Mouse (Mus musculus): ENCODE results near the gene Klhl35.

DNA sequence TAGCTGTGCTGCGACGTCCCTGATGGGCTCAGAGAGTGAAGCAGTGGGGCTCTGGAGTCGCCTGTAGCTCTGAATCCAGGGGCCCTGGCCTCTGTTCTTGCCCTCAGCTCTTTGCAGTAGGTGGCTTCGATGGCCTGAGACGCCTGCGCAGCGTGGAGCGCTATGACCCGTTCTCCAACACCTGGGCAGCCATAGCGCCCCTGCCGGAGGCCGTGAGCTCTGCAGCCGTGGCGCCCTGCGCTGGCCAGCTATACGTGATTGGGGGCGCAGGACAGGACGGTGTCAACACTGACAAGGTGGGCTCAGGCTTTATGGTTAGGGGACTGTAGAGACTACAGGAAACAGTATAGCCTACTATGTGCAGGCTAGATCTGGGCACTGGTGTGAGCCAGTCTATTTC is 5.8 kb downstream of the Klhl35 start:
- TF ChIP-seq CTCF (IDR thresholded peaks at IDR 0.05; ENCODE audit: low read depth, low read length) (no peak), POLR2AphosphoS5 (IDR thresholded peaks at IDR 0.05; ENCODE audit: insufficient replicate concordance, low read depth, low read length) (no peak), GATA1 (IDR thresholded peaks at IDR 0.05; ENCODE audit: borderline replicate concordance, low read length) (no peak), GATA2 (IDR thresholded peaks at IDR 0.05; ENCODE audit: borderline replicate concordance, low read depth, low read length) (no peak)
